Mouse (Mus musculus) liver, embryonic 13.5 days (tissue): ENCODE measurements at regions not wholly inside any gene's neighbourhood (a gene's known extent, or its start where the extent isn't known, plus 50 kb on each side); places are given as distances from the start of the nearest gene placed in this dataset.
"Not testable (repeated sequence)": the region's sequence is repeated elsewhere in the genome, so short reads cannot be mapped to it uniquely, and the experiment has no call there.

Source experiments
- ATAC-seq: fragments of 200-750 bp; cut with Nextera tagmentation; 2 replicates; pipeline ENCODE4 v1.8.0; 2017; ENCODE audit warnings: low read depth, mild to moderate bottlenecking, moderate number of reproducible peaks, moderate library complexity
- DNase-seq: peaks from one replicate; pipeline ENCODE4 v3.0.0; 2022
- H3K27ac ChIP-seq: fragments of 300-500 bp; sonication (generic); 2 replicates; pipeline ENCODE4 v1.5.1; 2015; ENCODE audit warnings: moderate library complexity, mild to moderate bottlenecking, inconsistent platforms
- H3K27me3 ChIP-seq: fragments of 300-500 bp; sonication (generic); 2 replicates; pipeline ENCODE4 v1.6.1; 2015; ENCODE audit warnings: mild to moderate bottlenecking, inconsistent platforms
- H3K36me3 ChIP-seq: fragments of 300-500 bp; sonication (generic); 2 replicates; pipeline ENCODE4 v1.6.1; 2015; ENCODE audit warnings: mild to moderate bottlenecking, inconsistent platforms
- H3K4me1 ChIP-seq: fragments of 300-500 bp; sonication (generic); replicated peaks from 2 replicates; pipeline ENCODE4 v1.6.1; 2015; ENCODE audit warnings: inconsistent platforms
- H3K4me2 ChIP-seq: fragments of 300-500 bp; sonication (generic); 2 replicates; pipeline ENCODE4 v1.6.1; 2015; ENCODE audit warnings: inconsistent platforms, mild to moderate bottlenecking, moderate library complexity
- H3K4me3 ChIP-seq: fragments of 300-500 bp; sonication (generic); replicated peaks from 2 replicates; pipeline ENCODE4 v1.5.1; 2015; ENCODE audit warnings: mild to moderate bottlenecking, inconsistent platforms
- H3K9ac ChIP-seq: fragments of 300-500 bp; sonication (generic); 2 replicates; pipeline ENCODE4 v1.6.1; 2015; ENCODE audit warnings: mild to moderate bottlenecking, inconsistent platforms
- H3K9me3 ChIP-seq: fragments of 300-500 bp; sonication (generic); replicated peaks from 2 replicates; pipeline ENCODE4 v1.6.1; 2016; ENCODE audit warnings: inconsistent platforms
- WGBS: fragments of 180-500 bp; shearing (Covaris S2); methylation state at CpG from one replicate; pipeline ENCODE4 v1.1.7; 2015; ENCODE audit not compliant: insufficient replicate concordance; 5-methylcytosine and 5-hydroxymethylcytosine counted together

DNA sequence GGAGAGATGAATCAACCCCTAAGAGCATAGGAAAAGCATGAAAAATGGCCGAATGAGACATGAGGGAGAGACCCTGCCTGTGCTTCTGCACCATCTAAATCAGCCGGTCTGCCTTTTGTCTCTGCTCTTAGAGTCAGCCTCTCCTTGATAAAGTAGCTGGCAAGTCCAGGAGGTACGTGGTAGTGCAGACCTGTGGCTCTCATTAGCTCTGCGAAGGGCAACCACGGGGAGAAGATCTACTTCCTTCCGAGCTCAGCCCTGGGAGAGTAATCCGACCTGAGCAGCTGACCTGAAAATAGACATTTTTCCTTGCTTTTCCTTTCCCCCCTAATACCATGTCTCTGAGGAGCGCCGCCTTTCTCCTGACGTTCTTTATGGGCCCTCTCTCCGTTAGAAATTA, 971.8 kb downstream of the Robo1 start:
- Histone ChIP-seq H3K4me1 (no peaks in the 10 kb centered on the region), H3K4me3 (no peak overlapping the region), H3K9me3 (0 out of 2 replicates have a peak, but pooled peaks cover under 1% of the 10 kb centered on the region), H3K9ac (no peak overlapping the region), H3K27me3 (no peaks in the 10 kb centered on the region), H3K36me3 (no peaks in the 10 kb centered on the region), H3K27ac (no peak overlapping the region), H3K4me2 (no peak overlapping the region)
- ATAC-seq (no peak), DNase-seq (no peak)
- 66% methylated on average over 11 of the region's 11 CpGs for WGBS

DNA sequence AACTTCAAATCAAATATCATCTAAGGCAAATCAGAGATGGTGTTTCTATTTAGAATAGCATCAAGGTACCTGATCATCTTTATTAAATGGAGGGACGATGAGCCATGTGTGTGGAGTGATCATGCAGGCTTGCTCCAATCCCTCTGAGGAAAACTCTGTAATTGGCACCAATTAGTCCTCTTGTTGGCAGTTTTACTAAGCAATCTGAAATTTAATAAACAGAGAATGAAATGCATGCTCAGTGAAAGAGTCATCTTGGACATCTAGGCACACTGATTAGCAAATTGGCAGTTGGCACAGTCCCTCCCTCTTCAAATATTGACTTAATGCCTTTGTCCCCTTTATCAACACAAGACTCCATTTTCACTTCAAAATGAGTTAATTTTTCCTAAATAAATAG, 951.6 kb downstream of the Robo1 start:
- no peak overlapping the region for H3K9ac ChIP-seq
- no peak overlapping the region for H3K27ac ChIP-seq
- no peak for DNase-seq
- H3K36me3 ChIP-seq, result no peaks in the 10 kb centered on the region
- H3K4me1 ChIP-seq, result no peaks in the 10 kb centered on the region
- H3K4me3 ChIP-seq, result no peak overlapping the region
- ATAC-seq, result no peak
- H3K4me2 ChIP-seq, result no peak overlapping the region
- 70% methylated on average over 1 of the region's 1 CpGs for WGBS
- H3K27me3 ChIP-seq, result no peaks in the 10 kb centered on the region
- no peaks in the 10 kb centered on the region for H3K9me3 ChIP-seq

- 61% methylated on average over 3 of the region's 3 CpGs for WGBS
- H3K4me2 ChIP-seq, result no peak overlapping the region
- no peak overlapping the region for H3K4me3 ChIP-seq
- H3K27me3 ChIP-seq, result no peaks in the 10 kb centered on the region
- H3K4me1 ChIP-seq, result no peaks in the 10 kb centered on the region
- H3K9me3 ChIP-seq, result no peaks in the 10 kb centered on the region
- no peak overlapping the region for H3K27ac ChIP-seq
- DNase-seq, result no peak
- no peak for ATAC-seq
- H3K9ac ChIP-seq, result no peak overlapping the region
- no peaks in the 10 kb centered on the region for H3K36me3 ChIP-seq
Measured at GRCm38 (mm10) chr16:73259283-73259682, 951.2 kb downstream of the Robo1 start.

DNA sequence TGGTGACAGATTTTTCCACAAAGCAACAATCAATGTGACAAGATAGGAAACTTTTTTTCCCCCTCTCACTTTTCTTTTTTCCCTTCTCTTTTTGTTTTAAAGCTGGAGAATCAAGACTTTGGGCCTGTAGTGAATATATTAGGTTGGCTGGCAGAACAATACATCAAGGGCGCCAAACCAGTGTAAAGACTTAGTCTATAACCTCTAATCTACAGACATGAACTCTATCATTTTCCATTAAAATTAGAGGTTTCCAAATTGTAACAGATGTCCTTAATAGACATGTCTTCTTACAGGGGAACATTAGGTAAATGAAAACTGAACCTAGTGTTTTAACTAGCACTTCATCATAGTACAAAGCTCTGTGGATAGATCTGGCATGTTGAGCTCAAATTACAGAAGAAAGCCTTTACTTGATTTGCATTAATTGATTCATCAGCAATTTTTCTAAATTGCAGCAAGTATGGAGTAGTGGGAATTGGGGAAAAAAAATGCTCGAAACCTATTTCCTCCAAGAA, 937.0 kb downstream of the Robo1 start:
- Histone ChIP-seq H3K27me3 (no peaks in the 10 kb centered on the region), H3K4me2 (no peak overlapping the region), H3K9me3 (no peaks in the 10 kb centered on the region), H3K9ac (no peak overlapping the region), H3K36me3 (no peaks in the 10 kb centered on the region), H3K4me3 (no peak overlapping the region), H3K4me1 (no peaks in the 10 kb centered on the region), H3K27ac (no peak overlapping the region)
- no peak for ATAC-seq
- no peak for DNase-seq
- WGBS, result 70% methylated on average over 2 of the region's 2 CpGs

DNA sequence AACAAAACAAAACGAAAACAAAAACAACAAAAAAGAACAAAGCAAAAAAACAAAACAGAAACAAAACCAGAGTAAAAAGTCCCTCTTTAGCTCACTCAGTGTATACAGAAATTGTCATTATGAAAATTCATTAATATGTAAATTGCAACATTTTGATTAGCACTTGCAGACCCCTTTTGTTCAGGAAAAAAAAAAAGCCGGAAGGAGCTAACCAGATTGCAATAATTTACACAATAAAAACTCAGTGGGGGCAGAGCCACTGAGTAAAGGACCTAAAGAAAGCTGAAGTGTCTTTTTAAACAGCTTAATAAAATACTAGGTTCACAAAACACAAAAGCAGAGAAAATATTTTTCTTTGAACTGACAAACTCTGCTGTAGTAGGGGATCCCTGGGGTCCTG, 922.5 kb downstream of the Robo1 start:
- Histone ChIP-seq H3K9me3 (no peaks in the 10 kb centered on the region; the same call in 1 of the 2 replicates), H3K36me3 (no peaks in the 10 kb centered on the region), H3K9ac (no peak overlapping the region), H3K27ac (no peak overlapping the region), H3K4me3 (no peak overlapping the region), H3K4me1 (no peaks in the 10 kb centered on the region), H3K4me2 (no peak overlapping the region), H3K27me3 (no peaks in the 10 kb centered on the region)
- 50% methylated on average over 2 of the region's 2 CpGs for WGBS
- DNase-seq, result no peak
- ATAC-seq, result no peak

GRCm38 (mm10) chr16:73217555-73217954, 909.4 kb downstream of the Robo1 start:
- 77% methylated on average over 4 of the region's 4 CpGs for WGBS
- no peaks in the 10 kb centered on the region for H3K36me3 ChIP-seq
- H3K4me2 ChIP-seq, result no peak overlapping the region
- no peak overlapping the region for H3K4me3 ChIP-seq
- no peaks in the 10 kb centered on the region for H3K27me3 ChIP-seq
- DNase-seq, result no peak
- no peak overlapping the region for H3K27ac ChIP-seq
- ATAC-seq, result no peak
- H3K9ac ChIP-seq, result no peak overlapping the region
- no peaks in the 10 kb centered on the region for H3K9me3 ChIP-seq
- H3K4me1 ChIP-seq, result no peaks in the 10 kb centered on the region

DNA sequence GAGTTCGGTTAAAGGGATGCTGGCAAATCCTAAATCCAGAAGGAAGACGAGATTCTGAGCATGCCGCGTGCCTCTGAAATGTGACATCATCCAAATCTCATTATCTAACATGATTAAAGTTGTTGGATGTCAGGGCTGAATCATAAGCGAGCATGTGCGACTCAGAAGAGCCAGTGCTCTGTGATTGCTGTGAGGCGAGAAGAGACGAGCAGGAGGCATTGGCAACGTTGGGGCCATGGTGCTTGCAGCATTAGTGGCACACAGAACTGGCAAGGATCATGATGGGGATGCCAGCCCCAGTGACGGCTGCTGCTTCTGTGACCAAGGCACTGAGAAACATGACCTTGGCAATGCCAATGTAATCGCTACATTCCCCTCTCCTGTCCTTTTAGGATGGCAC, 895.4 kb downstream of the Robo1 start:
- ATAC-seq (no peak), DNase-seq (no peak)
- Histone ChIP-seq H3K9me3 (no peaks in the 10 kb centered on the region), H3K27me3 (no peaks in the 10 kb centered on the region), H3K4me3 (no peak overlapping the region), H3K4me2 (no peak overlapping the region), H3K4me1 (no peaks in the 10 kb centered on the region), H3K27ac (no peak overlapping the region), H3K9ac (no peak overlapping the region), H3K36me3 (no peaks in the 10 kb centered on the region)
- WGBS, result 73% methylated on average over 11 of the region's 11 CpGs

GRCm38 (mm10) chr16:73200991-73201390, 892.9 kb downstream of the Robo1 start:
- 48% methylated on average over 3 of the region's 3 CpGs for WGBS
- no peak for DNase-seq
- Histone ChIP-seq H3K9ac (no peak overlapping the region), H3K27ac (no peak overlapping the region), H3K4me1 (no peaks in the 10 kb centered on the region), H3K4me2 (no peak overlapping the region), H3K9me3 (no peaks in the 10 kb centered on the region), H3K4me3 (no peak overlapping the region), H3K27me3 (no peaks in the 10 kb centered on the region), H3K36me3 (no peaks in the 10 kb centered on the region)
- ATAC-seq, result no peak

GRCm38 (mm10) chr16:73182776-73183175, 874.7 kb downstream of the Robo1 start:
- Histone ChIP-seq H3K36me3 (no peaks in the 10 kb centered on the region), H3K9me3 (no peaks in the 10 kb centered on the region), H3K9ac (no peak overlapping the region), H3K27ac (no peak overlapping the region), H3K4me3 (no peak overlapping the region), H3K27me3 (no peaks in the 10 kb centered on the region), H3K4me2 (no peak overlapping the region), H3K4me1 (no peaks in the 10 kb centered on the region)
- DNase-seq, result no peak
- ATAC-seq, result no peak
- 62% methylated on average over 5 of the region's 5 CpGs for WGBS

DNA sequence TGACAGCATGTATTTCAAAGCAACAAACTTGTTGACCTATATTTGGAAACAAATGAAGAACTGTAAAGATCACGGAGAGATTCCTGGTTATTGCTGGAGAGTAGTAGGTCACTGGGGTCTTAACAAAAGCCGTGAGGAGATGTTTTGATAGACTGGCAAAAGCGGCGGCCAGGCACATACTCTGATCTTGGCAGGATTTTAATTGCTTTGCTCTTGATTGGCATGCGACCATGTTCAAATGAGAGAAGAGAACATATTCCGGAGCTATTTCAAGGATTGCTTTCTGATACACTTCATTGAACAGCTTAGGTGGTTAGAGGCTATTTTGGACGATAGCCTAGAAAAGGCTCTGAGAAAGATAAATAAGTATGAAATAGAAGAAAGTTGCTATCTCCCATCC, 874.2 kb downstream of the Robo1 start:
- DNase-seq (no peak), ATAC-seq (no peak)

DNA sequence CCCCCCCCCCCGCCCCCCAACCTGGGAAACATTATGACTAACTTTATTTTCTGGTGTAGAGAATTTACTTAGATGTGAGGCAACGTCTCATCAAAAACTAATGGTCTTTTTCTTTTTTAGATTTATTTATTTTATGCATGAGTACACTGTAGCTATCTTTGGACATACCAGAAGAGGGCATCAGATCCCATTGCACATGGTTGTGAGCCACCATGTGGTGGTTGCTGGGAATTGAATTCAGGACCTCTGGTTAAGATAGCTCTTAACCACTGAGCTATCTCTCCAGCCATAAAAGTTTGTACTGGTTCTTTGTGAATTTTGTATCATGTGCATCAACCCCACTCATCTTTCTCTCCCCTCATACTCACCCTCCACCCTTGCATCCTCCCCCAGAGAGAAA, 847.3 kb downstream of the Robo1 start:
- 35% methylated on average over 2 of the region's 2 CpGs for WGBS

More for the DNA sequence above, 874.2 kb downstream of the Robo1 start:
- H3K4me1 ChIP-seq, result no peaks in the 10 kb centered on the region
- no peak overlapping the region for H3K27ac ChIP-seq
- WGBS, result 81% methylated on average over 7 of the region's 7 CpGs
- no peaks in the 10 kb centered on the region for H3K27me3 ChIP-seq
- no peak overlapping the region for H3K4me3 ChIP-seq
- no peaks in the 10 kb centered on the region for H3K9me3 ChIP-seq
- no peak overlapping the region for H3K4me2 ChIP-seq
- no peak overlapping the region for H3K9ac ChIP-seq
- no peaks in the 10 kb centered on the region for H3K36me3 ChIP-seq

GRCm38 (mm10) chr16:73127927-73128326, 819.8 kb downstream of the Robo1 start:
- not testable (repeated sequence) for ATAC-seq, H3K4me1 ChIP-seq, H3K9ac ChIP-seq, H3K4me2 ChIP-seq, H3K4me3 ChIP-seq, H3K9me3 ChIP-seq, DNase-seq, H3K27ac ChIP-seq, H3K27me3 ChIP-seq, H3K36me3 ChIP-seq
- WGBS, result 71% methylated on average over 1 of the region's 1 CpGs

More for the DNA sequence above, 847.3 kb downstream of the Robo1 start:
- H3K36me3 ChIP-seq, result no peaks in the 10 kb centered on the region
- ATAC-seq (no peak), DNase-seq (no peak)
- no peak overlapping the region for H3K4me2 ChIP-seq
- H3K9me3 ChIP-seq, result 0 out of 2 replicates have a peak, but pooled peaks cover 2% of the 10 kb centered on the region
- H3K9ac ChIP-seq, result no peak overlapping the region
- no peak overlapping the region for H3K27ac ChIP-seq
- no peaks in the 10 kb centered on the region for H3K4me1 ChIP-seq
- no peak overlapping the region for H3K4me3 ChIP-seq
- H3K27me3 ChIP-seq, result no peaks in the 10 kb centered on the region
